Mouse (Mus musculus): ENCODE results near the gene Mgam.
"Not testable (repeated sequence)": the region's sequence is repeated elsewhere in the genome, so short reads cannot be mapped to it uniquely, and the experiment has no call there.

Mgam gene

DNA sequence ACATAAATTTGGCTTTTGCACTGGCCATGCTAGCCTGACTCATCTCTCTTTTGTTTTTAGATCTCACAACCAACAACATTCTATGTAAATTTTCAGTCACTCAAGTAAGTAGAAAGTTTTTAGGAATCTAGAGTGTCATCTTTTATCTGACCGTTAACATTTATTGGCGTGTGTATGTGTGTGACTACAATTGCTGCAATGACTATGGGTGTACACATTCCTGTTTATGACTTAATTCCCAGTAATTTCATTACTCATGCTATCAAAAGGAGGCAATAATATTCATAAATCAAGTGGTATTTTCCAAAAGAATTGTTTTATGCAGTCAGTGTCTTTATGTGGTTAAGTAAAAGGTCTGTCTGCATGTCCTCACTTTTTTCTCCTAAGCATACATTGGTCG, 110.9 kb downstream of the Mgam start:
- no peak for DNase-seq

DNA sequence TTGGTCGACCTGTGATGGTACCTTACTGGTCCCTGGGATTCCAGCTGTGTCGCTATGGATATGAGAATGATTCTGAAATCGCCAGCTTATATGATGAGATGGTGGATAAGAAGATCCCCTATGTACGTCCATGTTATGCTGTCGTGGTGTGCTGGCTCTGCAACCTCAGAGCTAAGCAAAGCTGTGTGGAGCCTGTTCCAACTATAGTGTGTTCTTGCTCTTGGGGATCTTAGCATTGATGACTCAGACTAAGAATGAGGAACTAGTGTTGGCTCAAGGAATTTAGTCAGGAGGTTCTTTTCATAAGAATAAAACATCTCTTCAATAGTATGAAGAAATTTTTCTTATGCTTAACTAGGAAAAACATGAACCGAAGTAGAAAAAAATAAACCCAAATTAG, 120.4 kb downstream of the Mgam start:
- DNase-seq = not testable (repeated sequence)

DNA sequence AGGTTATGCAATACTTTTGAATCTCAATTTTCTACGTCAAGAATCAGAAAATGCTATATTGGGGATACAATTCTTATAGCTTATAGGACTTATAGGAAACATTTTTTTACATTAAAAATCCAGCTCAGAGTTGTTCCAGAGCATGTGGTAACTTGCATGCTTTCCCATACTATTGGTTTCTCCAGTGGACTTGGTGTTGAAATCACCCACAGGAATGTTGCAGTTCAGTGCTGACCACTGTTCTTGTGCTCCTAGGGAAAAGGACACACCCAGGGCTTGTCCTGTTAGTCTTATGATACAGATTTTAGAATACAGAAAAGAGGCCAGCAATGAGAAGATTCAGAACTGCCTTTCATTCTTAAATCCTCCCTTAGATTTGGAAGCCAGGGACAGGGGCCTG, 127.3 kb downstream of the Mgam start:
- DNase-seq = no peak

DNA sequence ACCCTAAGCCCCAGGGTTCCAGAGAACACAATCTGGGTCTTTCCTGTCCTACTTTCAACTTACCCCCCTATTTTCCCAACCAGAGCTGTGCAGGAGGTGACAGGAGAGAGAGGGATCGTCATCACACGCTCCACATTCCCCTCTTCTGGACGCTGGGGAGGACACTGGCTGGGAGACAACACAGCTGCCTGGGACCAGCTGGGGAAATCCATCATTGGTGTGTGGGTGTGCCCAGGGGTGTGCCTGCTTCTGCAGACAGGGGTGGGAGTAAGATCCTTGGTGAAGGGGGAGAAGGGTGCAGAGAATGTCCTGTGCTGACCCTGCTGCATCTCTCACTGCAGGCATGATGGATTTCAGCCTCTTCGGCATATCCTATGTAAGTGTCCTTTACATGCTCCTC, 128.7 kb downstream of the Mgam start:
- not testable (repeated sequence) for DNase-seq

DNA sequence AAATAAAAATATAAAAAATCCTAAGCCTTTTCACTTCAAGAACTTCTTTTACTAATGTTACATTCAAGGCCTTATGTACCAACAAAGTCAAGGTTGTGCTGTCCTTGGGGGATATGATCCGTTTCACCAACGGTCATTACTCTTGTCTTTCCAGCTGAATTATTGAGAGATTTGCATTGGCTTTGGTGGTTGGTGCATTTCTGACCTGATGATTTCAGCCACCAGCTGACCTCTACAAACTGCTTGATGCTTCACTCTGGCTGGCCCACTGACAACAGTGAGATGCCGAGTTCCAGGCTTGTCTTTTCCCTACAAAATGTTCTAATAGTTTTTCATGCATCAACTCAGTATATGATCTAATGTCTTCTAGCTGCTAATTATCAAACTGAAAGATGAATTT, 146.0 kb downstream of the Mgam start:
- DNase-seq = no peak

DNA sequence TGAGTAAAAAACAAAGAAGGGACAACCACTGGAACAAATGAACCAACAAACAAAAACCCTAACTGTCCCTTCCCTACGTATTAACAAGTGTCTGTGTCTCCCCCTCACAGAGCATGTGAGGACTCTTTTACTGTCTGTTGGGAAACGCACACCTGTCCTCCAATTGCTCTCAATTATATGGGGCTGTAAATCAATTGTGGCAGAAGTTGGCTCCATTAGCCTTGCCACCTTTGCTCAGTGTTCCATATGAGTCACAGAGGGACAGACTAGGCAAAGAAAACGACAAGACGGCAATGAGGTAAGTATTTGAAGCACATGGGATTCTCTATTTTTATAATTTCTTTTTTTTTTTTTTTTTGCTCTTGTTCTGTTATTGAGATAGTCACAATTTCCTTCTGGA, 149.8 kb downstream of the Mgam start:
- DNase-seq = no peak

DNA sequence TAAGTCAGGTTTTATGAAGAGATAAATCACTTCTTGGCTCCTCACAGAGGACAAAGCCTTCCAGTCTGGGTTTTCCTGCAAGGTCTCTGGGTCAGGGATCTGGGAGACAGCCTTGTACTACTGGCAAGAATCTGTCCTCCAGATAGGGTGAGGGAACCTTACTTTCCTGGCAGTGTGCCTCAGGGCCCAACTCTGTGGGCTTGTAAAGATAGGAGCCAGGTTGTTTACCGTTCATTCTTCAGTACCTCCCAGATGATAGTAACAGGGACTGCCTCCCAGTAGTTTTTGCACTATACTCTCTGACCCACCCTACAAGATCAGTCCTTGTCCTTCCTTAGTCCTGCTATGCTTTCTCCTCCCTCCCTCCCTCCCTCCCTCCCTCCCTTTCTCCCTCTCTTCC, 155.0 kb downstream of the Mgam start:
- DNase-seq = no peak

DNA sequence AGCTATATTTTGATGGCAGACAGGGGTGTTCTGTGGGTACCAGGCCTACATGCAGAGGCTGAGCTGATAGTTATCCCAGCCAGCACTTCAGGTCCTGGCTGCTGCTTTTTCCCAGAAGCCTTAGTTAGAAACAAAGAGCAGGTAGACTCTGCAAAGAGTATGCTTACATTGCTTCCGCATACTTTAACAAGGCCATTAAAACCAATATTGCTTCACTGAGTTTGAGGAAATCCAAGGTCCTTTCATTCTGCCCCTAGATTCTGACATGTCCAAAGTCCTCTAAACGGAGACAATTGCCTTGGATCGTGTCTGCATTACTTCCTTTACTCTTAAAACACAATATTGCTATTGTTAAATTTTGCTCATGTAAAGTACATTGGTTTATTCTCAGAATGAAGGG, 155.7 kb downstream of the Mgam start:
- no peak for DNase-seq

DNA sequence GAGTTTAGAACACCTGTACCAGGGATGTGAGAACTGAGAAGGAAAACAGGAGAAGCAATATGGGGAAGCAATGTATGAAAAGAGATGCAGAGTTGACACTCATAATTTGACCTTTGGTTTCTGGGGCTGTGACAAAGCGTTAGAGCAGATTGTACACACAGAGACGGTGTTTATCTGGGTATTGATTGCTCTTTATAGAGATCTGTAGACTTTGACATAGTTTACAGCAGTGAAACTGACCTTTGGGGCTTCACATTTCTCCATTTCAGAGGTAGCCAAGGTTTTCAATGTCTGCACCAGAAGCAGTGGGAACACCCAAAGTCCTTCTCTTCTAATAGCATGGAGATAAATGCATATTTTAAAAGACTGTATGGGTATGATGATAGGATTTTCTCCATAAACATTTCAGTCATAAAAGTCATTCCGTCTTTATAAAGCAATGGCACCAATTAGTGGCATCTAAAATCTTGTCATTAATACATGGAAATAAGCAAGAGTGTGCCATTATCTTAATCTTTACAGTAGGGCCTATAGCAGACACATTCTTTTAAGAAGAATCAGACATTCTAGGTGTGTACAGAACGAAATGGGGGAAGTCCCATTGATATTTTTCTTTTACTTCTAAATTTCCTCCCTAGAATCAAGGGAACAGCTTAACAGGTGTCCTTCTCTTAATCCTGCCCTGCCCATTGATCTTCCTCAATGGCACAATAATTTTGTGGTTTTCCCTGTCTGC, 166.6 kb downstream of the Mgam start:
- no peak for DNase-seq

DNA sequence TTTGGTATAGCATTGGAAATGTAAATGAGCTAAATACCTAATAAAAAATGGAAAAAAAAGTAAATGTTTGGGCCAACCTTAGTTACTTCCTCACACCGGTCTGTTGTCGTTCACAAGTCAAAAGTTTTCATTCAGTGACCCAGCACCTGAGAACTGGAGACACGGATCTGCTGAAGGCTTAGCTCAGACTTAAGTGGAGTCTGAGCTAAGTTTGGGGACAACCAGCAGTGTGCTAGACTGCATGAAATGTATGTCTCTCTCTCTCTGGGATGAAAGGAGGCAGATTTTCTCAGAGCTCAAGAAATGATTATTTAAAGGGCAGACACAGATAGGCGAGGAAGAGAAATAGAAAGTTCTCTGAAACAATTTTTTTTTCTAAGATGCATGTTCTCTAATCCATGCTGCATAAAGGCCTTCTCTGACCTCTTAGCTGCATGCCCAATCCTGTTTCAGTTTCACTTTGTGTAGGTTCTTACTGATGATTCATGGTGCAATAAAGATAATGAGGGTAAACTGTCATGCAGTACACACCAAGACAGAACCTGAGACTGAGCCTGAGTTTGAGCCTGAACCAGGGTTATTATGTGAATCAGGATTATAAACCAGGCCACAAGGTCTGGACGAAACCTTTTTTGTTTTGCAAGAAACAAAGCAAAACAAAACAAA, 189.7 kb downstream of the Mgam start:
- DNase-seq = no peak
